Mouse (Mus musculus): ENCODE results near the gene Fbxl17. TPM values are rescaled to one million over a fixed set of nuclear protein-coding genes. Genes with fewer than 3 reads are reported as not detected.

The Fbxl17 gene
- 17.4 and 17.6 TPM in 2 replicates for polyA plus RNA-seq (2014; fragmentation: Nextera tagmentation; extraction: Ambion mirVana)

- peak within 1 kb of the TSS; percentile 98 for H3K9ac ChIP-seq (ENCODE audit: low read length)
- no peaks in the 10 kb centered on the region for H3K27me3 ChIP-seq (ENCODE audit: control insufficient read depth, insufficient read depth, low read length)
- peak within 1 kb of the TSS; percentile 88 to 92 for H3K4me3 ChIP-seq (ENCODE audit: control insufficient read depth in 1 of 2, insufficient read depth in 1 of 2, low read depth in 1 of 2, low read length in 2 of 2)
- peak; percentile 64 for ATAC-seq (ENCODE audit: insufficient number of reproducible peaks, insufficient read depth, low FRiP score, low read depth)
- peak within 1 kb of the TSS; percentile 75 for H3K4me2 ChIP-seq (ENCODE audit: low read length)
- WGBS = 1% methylated on average over 56 of the region's 80 CpGs
- peaks cover 2 to 22% of the 10 kb centered on the region in 2 experiments; a peak in 3 of 4 replicates for H3K4me1 ChIP-seq (ENCODE audit: control insufficient read depth in 2 of 2, insufficient read depth in 2 of 2, low read length in 2 of 2)
- H3K9me3 ChIP-seq (ENCODE audit: control insufficient read depth, low read length) = no peaks in the 10 kb centered on the region
- H3K27ac ChIP-seq (replicated peaks in 1 of 2; ENCODE audit: control insufficient read depth in 1 of 2, insufficient read depth in 1 of 2, low read depth in 2 of 2, low read length in 2 of 2) = peak within 1 kb of the TSS; percentile 93 to 98
- H3K36me3 ChIP-seq (ENCODE audit: control insufficient read depth, insufficient read depth, low read length) = no peaks in the 10 kb centered on the region; the same call in 1 of the 2 replicates
These were observed at the start of gene Fbxl17 for GRCm38 (mm10) chr17:63499636-63500155. Fbxl17 (minus strand) TSS chr17:63500017.

- Histone ChIP-seq H3K4me1 (ENCODE audit: control insufficient read depth in 2 of 2, insufficient read depth in 2 of 2, low read length in 2 of 2) (no peaks in the 10 kb centered on the region), H3K27ac (replicated peaks in 1 of 2; ENCODE audit: control insufficient read depth in 1 of 2, insufficient read depth in 1 of 2, low read depth in 2 of 2, low read length in 2 of 2) (no peak overlapping the region), H3K27me3 (ENCODE audit: control insufficient read depth, insufficient read depth, low read length) (no peaks in the 10 kb centered on the region), H3K4me3 (ENCODE audit: control insufficient read depth in 1 of 2, insufficient read depth in 1 of 2, low read depth in 1 of 2, low read length in 2 of 2) (no peak overlapping the region), H3K4me2 (ENCODE audit: low read length) (no peak overlapping the region), H3K9ac (ENCODE audit: low read length) (no peak overlapping the region), H3K9me3 (ENCODE audit: control insufficient read depth, low read length) (no peaks in the 10 kb centered on the region), H3K36me3 (ENCODE audit: control insufficient read depth, insufficient read depth, low read length) (no peaks in the 10 kb centered on the region)
- 71% methylated on average over 4 of the region's 4 CpGs for WGBS
- no peak for ATAC-seq (ENCODE audit: insufficient number of reproducible peaks, insufficient read depth, low FRiP score, low read depth)
These were observed 47.6 kb upstream of the Fbxl17 start for GRCm38 (mm10) chr17:63547465-63547864.

GRCm38 (mm10) chr17:63534576-63535265, 34.9 kb upstream of the Fbxl17 start:
- ATAC-seq (ENCODE audit: insufficient number of reproducible peaks, insufficient read depth, low FRiP score, low read depth) = no peak
- H3K4me2 ChIP-seq (ENCODE audit: low read length) = no peak overlapping the region
- H3K4me1 ChIP-seq (ENCODE audit: control insufficient read depth in 2 of 2, insufficient read depth in 2 of 2, low read length in 2 of 2) = no peaks in the 10 kb centered on the region
- no peak overlapping the region for H3K4me3 ChIP-seq (ENCODE audit: control insufficient read depth in 1 of 2, insufficient read depth in 1 of 2, low read depth in 1 of 2, low read length in 2 of 2)
- H3K27me3 ChIP-seq (ENCODE audit: control insufficient read depth, insufficient read depth, low read length) = no peaks in the 10 kb centered on the region
- WGBS = 81% methylated on average over 17 of the region's 17 CpGs
- H3K27ac ChIP-seq (replicated peaks in 1 of 2; ENCODE audit: control insufficient read depth in 1 of 2, insufficient read depth in 1 of 2, low read depth in 2 of 2, low read length in 2 of 2) = no peak overlapping the region
- H3K9ac ChIP-seq (ENCODE audit: low read length) = no peak overlapping the region
- H3K9me3 ChIP-seq (ENCODE audit: control insufficient read depth, low read length) = no peaks in the 10 kb centered on the region
- H3K36me3 ChIP-seq (ENCODE audit: control insufficient read depth, insufficient read depth, low read length) = no peaks in the 10 kb centered on the region

GRCm38 (mm10) chr17:63533074-63533836, 33.4 kb upstream of the Fbxl17 start:
- no peak overlapping the region for H3K4me2 ChIP-seq (ENCODE audit: low read length)
- no peak overlapping the region for H3K4me3 ChIP-seq (ENCODE audit: control insufficient read depth in 1 of 2, insufficient read depth in 1 of 2, low read depth in 1 of 2, low read length in 2 of 2)
- WGBS = 51% methylated on average over 6 of the region's 6 CpGs
- no peak overlapping the region for H3K27ac ChIP-seq (replicated peaks in 1 of 2; ENCODE audit: control insufficient read depth in 1 of 2, insufficient read depth in 1 of 2, low read depth in 2 of 2, low read length in 2 of 2)
- H3K27me3 ChIP-seq (ENCODE audit: control insufficient read depth, insufficient read depth, low read length) = no peaks in the 10 kb centered on the region
- H3K9me3 ChIP-seq (ENCODE audit: control insufficient read depth, low read length) = no peaks in the 10 kb centered on the region
- ATAC-seq (ENCODE audit: insufficient number of reproducible peaks, insufficient read depth, low FRiP score, low read depth) = no peak
- no peaks in the 10 kb centered on the region for H3K4me1 ChIP-seq (ENCODE audit: control insufficient read depth in 2 of 2, insufficient read depth in 2 of 2, low read length in 2 of 2)
- no peaks in the 10 kb centered on the region for H3K36me3 ChIP-seq (ENCODE audit: control insufficient read depth, insufficient read depth, low read length)
- no peak overlapping the region for H3K9ac ChIP-seq (ENCODE audit: low read length)

- Histone ChIP-seq H3K9me3 (ENCODE audit: control insufficient read depth, low read length) (no peaks in the 10 kb centered on the region), H3K27me3 (ENCODE audit: control insufficient read depth, insufficient read depth, low read length) (no peaks in the 10 kb centered on the region), H3K4me1 (ENCODE audit: control insufficient read depth in 2 of 2, insufficient read depth in 2 of 2, low read length in 2 of 2) (no peaks in the 10 kb centered on the region), H3K9ac (ENCODE audit: low read length) (no peak overlapping the region), H3K27ac (replicated peaks in 1 of 2; ENCODE audit: control insufficient read depth in 1 of 2, insufficient read depth in 1 of 2, low read depth in 2 of 2, low read length in 2 of 2) (no peak overlapping the region), H3K4me3 (ENCODE audit: control insufficient read depth in 1 of 2, insufficient read depth in 1 of 2, low read depth in 1 of 2, low read length in 2 of 2) (no peak overlapping the region), H3K4me2 (ENCODE audit: low read length) (no peak overlapping the region), H3K36me3 (ENCODE audit: control insufficient read depth, insufficient read depth, low read length) (no peaks in the 10 kb centered on the region)
- no peak for ATAC-seq (ENCODE audit: insufficient number of reproducible peaks, insufficient read depth, low FRiP score, low read depth)
- WGBS = 81% methylated on average over 6 of the region's 6 CpGs
These were observed 29.7 kb upstream of the Fbxl17 start for GRCm38 (mm10) chr17:63529476-63529875.

- no peak for ATAC-seq (ENCODE audit: insufficient number of reproducible peaks, insufficient read depth, low FRiP score, low read depth)
- no peaks in the 10 kb centered on the region for H3K4me1 ChIP-seq (ENCODE audit: control insufficient read depth in 2 of 2, insufficient read depth in 2 of 2, low read length in 2 of 2)
- no peaks in the 10 kb centered on the region for H3K27me3 ChIP-seq (ENCODE audit: control insufficient read depth, insufficient read depth, low read length)
- 75% methylated on average over 2 of the region's 2 CpGs for WGBS
- no peak overlapping the region for H3K4me2 ChIP-seq (ENCODE audit: low read length)
- H3K36me3 ChIP-seq (ENCODE audit: control insufficient read depth, insufficient read depth, low read length) = no peaks in the 10 kb centered on the region
- no peak overlapping the region for H3K9ac ChIP-seq (ENCODE audit: low read length)
- H3K4me3 ChIP-seq (ENCODE audit: control insufficient read depth in 1 of 2, insufficient read depth in 1 of 2, low read depth in 1 of 2, low read length in 2 of 2) = no peak overlapping the region
- H3K9me3 ChIP-seq (ENCODE audit: control insufficient read depth, low read length) = no peaks in the 10 kb centered on the region
- no peak overlapping the region for H3K27ac ChIP-seq (replicated peaks in 1 of 2; ENCODE audit: control insufficient read depth in 1 of 2, insufficient read depth in 1 of 2, low read depth in 2 of 2, low read length in 2 of 2)
These were observed 20.9 kb upstream of the Fbxl17 start for GRCm38 (mm10) chr17:63520691-63521090.

- Histone ChIP-seq H3K4me3 (ENCODE audit: control insufficient read depth in 1 of 2, insufficient read depth in 1 of 2, low read depth in 1 of 2, low read length in 2 of 2) (no peak overlapping the region), H3K4me2 (ENCODE audit: low read length) (no peak overlapping the region), H3K27ac (replicated peaks in 1 of 2; ENCODE audit: control insufficient read depth in 1 of 2, insufficient read depth in 1 of 2, low read depth in 2 of 2, low read length in 2 of 2) (no peak overlapping the region), H3K9ac (ENCODE audit: low read length) (no peak overlapping the region), H3K27me3 (ENCODE audit: control insufficient read depth, insufficient read depth, low read length) (no peaks in the 10 kb centered on the region), H3K4me1 (ENCODE audit: control insufficient read depth in 2 of 2, insufficient read depth in 2 of 2, low read length in 2 of 2) (no peaks in the 10 kb centered on the region), H3K36me3 (ENCODE audit: control insufficient read depth, insufficient read depth, low read length) (no peaks in the 10 kb centered on the region), H3K9me3 (ENCODE audit: control insufficient read depth, low read length) (no peaks in the 10 kb centered on the region)
- WGBS = 83% methylated on average over 2 of the region's 2 CpGs
- no peak for ATAC-seq (ENCODE audit: insufficient number of reproducible peaks, insufficient read depth, low FRiP score, low read depth)
These were observed 10.6 kb upstream of the Fbxl17 start for GRCm38 (mm10) chr17:63510451-63510850.

Measured in heart, embryonic 14.5 days (tissue).